Mouse (Mus musculus) right cerebral cortex, adult 2 months (tissue): ENCODE results near the gene Cda.
"Not testable (repeated sequence)": the region's sequence is repeated elsewhere in the genome, so short reads cannot be mapped to it uniquely, and the experiment has no call there.

Source experiments
- DNase-seq, 2 experiments: peaks; one replicate each; pipeline ENCODE4 v3.0.0; 2021 to 2022; ENCODE audit warnings: low spot score in 2 of 2

Gene Cda

DNA sequence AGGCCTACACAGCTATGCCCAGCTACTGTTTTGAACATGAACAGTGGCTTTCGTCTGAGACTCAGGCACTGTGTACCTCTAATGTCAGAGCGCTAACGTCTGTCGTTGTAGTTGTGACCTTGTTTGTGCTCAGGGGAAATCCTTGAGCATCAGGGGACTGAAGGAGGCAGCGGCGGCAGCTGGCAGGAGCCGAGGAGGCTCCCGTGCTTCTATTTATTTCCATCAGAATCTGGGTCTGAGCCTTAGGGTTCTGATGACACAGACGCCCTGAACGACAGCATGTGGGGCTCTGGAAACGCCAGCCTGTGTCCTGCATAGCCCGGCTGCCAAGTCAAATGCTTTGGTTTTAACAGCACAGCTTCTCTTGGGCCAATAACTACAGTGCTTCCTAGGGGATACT, 32.8 kb downstream of the Cda start:
- no peak for DNase-seq

DNA sequence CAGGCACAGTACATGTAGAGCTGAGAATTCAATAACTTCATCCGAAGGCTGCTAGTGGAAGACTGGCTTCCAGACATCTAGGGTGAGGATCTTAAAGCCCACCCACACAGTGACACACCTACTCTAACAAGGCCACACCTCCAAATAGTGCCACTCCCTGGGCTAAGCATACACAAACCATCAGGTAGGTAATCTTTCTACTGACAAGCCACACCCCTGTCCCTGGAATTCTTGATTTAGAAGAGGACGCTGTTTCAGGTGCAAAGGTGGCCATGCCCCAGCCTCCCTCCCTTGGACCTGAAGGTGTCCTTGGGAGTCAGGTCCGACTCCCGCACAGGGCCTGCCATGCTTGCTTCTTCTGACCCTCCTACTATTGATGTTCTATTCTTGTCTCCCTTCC, 34.7 kb downstream of the Cda start:
- no peak for DNase-seq

DNA sequence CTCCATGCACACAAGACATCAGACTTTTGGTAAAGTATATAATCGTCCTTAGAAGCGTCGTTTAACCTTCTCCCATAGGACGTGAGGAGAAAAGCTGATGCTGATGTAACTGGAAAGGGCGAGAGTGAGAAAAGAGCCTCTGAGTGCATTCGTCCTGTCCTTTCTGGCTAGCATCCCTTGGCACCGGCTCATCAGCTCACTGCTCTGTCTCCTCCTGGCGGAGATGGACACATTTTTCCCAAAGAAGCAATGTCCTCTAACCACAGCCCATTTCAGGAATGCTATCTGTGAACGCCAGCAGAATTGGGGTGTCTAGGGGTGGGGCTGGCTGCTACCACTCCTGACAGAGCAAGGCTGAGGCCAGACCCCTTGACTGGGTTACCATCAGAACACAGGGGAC, 36.1 kb downstream of the Cda start:
- DNase-seq, result no peak

DNA sequence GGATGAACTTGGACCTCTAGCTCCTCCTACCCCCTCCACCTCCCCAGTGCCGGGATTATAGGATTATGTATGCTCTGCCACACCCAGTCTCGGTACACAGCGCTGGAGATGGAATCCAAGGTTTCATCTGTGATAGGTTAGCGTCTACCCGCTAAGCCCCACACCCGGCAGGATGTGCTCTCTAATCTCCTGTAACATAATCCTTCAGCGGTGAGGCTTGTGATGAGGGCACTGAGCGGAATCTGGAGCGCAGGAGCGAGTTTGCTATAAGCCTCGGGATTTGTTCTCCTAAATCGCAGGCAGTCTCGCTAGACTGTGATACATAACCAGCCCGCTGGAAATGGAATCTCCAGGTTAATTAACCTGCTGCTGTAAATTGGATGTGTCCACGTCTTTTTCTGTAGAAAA, 37.5 kb downstream of the Cda start:
- no peak for DNase-seq

DNA sequence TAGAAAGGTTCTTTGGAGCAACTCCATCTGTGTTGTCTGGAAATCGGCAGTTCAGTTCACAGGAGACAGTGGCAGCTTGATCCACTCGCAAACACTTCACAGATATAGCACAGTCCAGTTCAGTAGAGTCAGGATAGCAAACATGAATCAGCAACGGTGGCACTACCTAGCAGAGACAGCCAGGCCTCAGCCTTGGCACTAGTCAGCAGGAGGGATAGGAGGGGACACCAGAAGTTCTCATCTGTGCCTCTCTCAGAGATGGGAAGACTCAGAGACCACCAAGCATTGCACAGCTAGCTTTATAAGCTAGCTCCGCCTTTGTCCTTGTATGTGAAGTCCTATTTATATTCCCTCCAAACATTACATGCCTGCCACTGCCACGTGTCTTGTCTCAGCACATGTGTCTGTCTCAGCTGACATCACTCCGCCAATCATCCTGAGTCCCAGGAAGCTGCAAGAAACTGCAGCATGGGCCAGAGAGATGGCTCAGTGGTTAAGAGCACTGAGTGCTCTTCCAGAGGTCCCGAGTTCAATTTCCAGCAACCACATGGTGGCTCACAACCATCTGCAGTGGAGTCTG, 39.8 kb downstream of the Cda start:
- no peak for DNase-seq

DNA sequence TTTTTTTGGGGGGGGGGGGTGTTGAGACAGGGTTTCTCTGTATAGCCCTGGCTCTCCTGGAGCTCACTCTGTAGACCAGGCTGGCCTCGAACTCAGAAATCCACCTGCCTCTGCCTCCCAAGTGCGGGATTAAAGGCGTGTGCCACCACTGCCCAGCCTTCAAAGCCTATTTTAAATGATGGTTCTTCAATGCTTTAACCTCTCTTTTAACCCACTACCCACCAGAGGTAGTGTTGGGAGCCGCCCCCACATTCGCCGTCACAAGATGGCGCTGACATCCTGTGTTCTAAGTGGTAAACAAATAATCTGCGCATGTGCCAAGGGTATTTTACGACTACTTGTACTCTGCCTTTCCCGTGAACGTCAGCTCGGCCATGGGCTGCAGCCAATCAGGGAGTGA, 40.6 kb downstream of the Cda start:
- not testable (repeated sequence) for DNase-seq

DNA sequence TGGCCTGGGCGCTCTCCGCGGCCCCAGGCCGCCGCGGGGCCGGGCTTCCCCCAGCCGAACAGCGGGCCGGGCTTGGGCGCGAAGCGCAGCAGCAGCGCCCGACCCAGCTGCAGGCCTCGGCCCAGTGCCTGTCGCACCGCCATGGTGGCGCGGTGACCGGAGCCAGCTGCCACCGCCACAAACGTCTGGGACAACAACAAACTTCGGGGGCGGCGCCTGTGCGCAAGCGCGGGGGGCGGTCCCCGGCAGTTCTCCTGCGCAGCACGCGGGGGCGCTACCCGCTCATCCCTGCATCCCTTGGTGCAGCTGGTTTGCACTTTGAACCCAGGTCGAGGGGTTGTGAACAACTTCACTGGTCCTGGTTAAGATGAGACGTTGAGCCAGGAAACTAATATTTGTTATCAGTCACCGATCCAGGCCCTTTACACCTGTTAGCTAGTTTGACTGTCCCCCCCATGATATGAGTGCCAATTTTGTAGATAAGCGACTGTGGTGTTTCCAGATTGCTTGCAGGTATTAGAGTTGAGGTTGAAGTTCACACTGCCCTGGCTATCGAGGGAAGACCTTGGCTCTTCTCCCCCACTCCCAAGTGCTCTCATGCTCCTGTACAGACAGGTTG, 41.6 kb downstream of the Cda start, which contains the start of gene Pink1:
Gene Pink1 (minus strand): TSS at position 231 of the 619 bp plus-strand sequence.
- DNase-seq, result peak; percentile 87 to 95

DNA sequence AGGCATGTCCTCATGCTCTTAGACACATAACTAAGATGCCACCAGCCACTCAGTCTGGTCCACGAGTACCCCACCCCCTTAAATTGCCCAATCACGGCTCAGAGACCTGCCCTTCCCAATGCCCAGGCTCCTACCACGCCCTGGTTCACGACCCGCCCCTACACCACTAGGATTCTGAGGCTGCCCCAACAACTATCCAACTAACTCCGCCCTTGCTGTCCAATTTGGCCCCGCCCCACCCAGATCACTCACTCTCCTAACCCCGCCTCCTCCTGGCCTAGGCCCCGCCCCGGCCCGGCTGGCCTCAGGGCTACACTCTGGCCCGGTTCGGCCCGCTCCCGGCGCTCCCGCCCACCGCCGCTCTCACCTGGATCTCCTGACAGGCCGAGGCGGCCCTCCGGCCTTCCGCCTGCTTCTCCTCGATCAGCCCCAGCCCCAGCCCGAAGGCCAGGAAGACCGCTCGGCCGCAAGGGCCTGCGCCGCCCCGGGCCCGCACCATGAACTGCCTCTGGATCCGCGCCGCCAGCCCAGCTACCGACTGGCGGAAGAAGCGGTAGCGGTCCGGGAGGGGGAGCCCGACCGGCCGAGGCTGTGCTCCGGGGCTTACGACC, 42.2 kb downstream of the Cda start:
- peak; percentile 90 to 91 for DNase-seq

DNA sequence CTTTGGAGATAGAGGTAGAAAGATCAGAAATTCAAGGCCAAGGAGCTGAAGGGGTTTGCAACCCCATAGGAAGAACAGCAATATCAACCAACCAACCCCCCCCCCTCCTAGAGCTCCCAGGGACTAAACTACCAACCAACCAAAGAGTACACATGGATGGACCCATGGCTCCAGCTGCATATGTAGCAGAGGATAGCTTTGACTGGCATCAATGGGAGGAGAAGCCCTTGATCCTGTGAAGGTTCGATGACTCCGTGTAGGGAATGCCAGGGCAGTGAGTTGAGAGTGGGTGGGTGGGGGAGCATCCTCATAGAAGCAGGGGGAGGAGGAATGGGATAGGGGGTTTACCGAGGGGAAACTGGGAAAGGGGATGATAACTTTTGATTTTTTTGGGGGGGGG, 43.3 kb downstream of the Cda start:
- DNase-seq, result no peak

DNA sequence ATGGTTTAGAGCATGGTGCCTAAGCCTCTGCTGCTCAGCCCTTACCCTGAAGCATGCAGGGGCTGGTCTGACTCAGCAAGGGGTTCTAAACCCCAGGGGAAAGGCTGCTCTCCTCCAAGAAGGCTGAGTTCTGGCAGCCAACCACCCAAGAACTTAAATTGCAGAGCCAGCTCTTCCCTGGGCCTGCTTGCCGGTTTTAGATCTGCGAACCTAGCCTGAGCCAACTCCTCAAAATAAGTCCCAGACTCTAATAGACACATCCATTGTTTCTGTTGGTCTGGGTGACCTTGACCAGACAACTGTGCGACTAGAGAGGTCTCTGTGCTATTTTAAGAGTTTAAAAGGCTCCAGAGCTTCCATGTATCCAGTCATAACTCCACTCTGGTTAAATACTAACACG, 44.0 kb downstream of the Cda start:
- no peak for DNase-seq

DNA sequence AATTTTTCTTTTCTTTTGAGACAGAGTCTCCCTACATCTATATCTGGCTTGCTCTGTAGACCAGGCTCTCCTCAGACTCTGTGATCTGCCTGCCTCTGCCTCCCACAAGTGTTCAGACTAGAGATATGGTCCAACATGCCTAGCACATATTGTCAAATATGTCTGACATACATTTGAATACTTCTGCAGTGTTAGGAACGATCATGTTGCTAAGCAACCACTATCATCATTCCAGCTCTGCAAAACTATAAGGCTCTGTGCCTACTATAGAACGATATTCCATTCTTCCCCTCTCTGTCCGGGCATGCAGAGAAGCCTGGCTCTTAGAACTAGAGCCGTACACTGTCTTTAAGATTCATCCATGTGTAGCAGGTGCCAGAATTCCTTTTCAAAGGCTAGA, 45.1 kb downstream of the Cda start:
- no peak for DNase-seq

DNA sequence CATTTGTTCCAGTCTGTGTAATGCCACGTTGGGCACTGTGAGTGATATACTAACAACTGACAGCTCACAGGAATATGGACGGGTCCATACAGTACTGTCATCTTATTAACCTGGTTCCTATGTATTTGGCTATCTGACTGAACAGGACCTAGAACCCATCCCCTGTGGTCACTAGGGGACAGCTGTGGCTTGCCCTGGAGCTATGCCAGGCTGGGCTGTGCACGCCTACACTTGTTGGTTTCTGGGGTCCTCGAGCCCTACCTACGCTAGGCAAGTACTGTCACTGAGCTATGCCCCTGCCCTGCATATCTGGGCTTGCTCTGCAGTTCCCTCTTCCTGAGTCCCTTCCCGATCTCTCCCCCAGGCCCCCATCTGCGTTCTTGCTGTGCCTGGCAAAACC, 46.3 kb downstream of the Cda start:
- no peak for DNase-seq

DNA sequence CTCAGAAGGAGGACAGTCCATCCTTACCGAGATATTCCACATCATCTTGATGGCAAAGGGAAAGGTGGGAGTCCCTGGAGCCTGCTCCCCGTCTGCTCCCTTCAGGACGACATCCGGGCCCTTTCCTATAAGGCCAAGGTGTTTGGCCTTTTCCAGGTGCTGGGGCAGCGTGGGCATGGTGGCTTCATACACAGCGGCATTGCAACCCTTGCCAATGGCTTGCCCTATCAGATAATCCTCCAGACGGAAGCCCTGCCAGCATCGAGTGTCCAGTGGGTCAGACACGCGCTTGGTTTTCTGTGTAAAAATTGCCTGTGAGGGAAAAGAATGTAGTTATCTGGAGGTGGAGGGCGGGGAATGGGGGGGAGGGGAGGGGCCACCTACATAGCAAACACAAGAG, 47.1 kb downstream of the Cda start:
- DNase-seq, result no peak

DNA sequence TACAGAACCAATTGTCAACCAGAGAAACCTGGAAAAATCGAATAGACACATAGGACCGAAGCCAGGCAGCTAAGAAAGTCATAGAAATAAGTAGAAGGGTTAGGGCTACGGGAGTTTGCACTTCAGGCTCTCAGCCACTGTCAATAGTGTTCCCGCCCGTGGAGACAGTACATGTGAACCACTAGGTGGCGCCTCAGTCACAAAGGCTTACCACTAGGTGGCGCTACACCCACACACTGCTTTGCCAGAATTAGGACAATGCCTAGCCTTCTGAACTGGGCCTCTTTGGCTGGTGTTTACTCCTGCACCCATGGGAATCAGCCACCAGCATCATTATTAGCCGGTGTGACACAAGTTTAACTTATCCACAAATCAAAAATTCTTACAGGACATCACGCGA, 48.3 kb downstream of the Cda start:
- DNase-seq, result peak; percentile 91 to 94

DNA sequence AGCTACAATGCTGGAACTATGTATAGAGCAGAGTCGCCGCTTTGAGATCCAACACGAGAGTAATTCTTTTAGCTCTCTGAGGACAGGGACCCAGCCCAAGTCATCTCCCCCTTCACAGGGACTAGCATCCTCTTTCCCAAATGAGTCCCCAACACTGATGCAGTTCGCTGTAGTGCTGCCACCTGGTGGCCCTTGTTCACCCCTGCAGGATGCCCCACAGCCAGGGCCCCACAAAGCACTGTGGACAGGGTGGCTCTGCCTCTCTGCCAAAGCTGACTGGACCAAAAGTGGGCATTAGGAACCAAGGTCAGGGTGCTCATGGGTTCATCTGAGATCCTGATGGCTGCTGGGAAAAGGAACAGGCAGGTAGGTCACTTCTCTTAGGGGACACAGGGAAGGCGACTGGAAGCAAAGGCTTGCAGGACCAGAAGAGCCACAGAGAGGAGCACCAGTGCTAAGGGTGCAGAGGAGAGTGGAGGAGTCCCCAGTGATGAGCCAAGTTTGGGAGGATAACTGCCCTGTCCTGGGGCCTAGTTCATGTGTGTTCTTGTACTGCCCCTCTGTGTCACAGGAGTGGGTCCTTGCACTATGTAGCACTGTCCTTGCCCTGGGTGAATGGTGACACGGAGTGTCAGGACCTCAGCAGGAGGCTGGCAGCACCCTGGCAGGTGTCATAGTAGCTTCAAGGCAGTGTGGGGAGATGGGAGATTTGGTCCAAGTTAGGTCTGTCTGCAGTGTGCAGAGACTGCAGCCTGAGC, 49.1 kb downstream of the Cda start:
- DNase-seq, result peak; percentile 59 to 73

DNA sequence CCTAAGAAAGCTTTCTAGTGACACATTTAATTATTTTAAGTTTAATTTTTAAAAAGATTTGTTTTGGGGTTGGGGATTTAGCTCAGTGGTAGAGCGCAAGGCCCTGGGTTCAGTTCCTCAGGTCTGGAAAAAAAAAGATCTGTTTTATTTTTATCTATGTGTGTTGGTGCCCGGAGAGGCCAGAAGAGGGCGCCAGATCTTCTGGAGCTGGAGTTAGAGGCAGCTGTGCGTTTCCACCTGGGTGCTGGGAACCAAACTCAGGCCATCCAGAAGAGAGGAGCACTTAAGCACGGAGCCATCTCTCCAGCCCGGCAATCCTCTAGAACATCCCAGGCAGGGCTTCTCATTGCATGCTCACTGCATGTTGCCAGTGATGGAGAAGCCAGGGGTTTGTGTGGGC, 51.4 kb downstream of the Cda start:
- DNase-seq, result no peak

DNA sequence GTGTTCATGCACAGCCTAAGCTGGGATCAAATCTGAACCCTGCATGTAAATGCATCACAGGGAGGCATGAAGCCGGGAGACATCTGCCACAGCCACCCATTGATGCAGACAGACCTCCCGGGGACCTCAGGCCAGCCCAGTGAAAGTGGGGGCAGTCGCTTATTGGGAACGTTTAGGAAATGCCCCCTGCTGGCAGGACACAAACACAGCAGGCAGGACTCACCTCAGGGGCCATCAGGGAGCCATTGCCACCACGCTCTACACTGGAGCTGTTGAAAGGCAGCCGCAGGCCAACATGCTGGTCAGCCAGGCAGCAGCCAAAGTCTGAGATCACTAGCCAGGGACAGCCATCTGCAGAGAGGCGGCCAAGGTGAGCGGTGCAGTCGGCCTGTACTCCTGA, 52.0 kb downstream of the Cda start:
- DNase-seq, result no peak

DNA sequence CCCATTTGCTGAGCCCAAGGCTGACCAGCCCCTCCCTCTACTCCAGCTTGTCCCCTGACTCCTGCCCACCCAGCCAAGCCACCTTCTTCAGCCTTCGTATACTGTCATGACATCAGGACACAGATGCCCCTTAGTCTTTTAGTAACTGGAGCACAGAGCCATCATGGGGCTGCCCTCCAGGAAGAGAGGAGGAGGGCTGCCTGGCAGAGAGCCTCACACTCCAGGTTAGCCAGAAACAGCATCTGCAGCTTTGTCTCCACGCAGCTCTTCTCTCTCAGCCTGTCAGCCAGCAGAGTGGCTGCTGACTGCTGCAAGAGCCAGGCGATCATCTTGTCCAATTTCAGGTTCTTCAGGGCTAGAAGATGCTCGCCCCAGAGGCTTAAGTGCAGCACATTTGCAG, 54.0 kb downstream of the Cda start:
- no peak for DNase-seq

DNA sequence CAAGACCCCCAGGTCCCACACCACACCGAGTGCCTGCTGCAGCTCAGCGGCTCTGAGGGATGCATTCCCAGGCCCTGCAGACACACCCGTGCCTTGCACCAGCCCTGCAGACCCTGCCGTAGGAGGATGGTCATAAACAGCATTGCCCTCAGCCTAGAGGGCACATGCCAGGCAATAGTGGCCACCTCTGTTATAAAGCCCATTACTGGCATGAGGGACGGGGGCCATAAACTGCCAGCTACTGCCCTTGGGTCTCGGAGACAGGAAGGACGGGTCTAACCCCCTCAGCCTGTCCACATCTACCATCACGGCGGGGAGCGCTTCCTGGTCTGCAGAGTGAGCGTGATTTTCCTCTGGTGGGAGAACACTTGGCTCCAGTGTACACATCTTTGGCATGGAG, 54.8 kb downstream of the Cda start:
- DNase-seq, result no peak

DNA sequence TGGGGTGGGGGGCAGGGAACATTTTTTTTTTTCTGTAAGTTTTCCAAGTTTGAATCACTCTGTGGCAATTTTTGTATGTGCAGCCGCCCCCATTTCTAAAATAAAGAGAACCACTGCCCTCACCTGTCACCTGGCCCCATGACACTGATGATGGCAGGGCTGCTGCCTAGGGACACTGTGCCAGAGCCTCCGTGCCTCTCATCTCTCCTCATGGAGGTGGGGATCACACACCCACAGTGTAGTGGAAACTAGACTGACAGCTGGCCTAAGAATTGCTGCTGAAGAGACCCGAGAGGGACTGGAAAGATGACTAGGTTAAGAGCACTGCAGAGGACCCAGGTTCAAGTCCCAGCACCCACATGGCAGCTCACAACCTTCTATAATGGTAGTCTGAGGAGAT, 55.7 kb downstream of the Cda start:
- no peak for DNase-seq

DNA sequence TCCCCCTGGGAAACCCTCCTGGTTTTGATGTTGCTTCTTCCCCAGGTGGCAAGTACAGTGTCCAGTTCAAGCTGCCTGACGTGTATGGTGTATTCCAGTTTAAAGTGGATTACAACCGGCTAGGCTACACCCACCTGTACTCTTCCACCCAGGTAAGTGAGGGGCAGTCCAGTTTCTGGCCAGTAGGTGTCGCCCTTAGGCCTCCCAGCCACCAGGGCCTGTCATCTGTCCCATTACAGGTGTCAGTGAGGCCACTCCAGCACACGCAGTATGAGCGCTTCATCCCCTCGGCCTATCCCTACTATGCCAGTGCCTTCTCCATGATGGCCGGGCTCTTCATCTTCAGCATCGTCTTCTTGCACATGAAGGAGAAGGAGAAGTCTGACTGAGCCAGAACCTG, 56.2 kb downstream of the Cda start:
- peak; percentile 57 to 60 for DNase-seq

DNA sequence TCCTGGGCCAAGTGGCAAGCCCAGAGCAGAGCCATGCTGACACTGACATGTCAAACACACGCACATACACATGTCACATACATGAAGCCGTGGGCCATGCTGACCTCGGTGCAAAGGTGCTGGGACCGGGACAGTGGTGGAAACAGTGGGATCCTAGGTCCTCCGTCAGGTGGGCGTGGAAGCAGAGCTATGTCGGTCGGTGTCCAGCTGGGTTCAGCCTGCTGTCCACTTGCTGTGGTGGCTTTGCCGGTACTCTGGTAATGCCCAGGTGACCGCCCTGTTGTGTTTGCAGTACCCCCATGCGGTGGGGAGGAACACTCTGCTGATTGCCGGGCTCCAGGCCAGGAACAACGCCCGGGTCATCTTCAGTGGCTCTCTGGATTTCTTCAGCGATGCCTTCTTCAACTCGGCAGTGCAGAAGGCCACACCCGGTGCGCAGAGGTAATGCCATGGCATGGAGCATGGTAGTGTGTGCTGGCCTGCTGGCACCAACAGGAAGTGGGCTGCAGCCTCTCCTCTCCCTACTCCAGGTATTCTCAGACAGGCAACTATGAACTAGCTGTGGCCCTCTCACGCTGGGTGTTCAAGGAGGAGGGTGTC, 57.4 kb downstream of the Cda start:
- DNase-seq, result no peak
